Mouse (Mus musculus) myocyte (in vitro differentiated cells): ENCODE measurements at regions not wholly inside any gene's neighbourhood (a gene's known extent, or its start where the extent isn't known, plus 50 kb on each side); places are given as distances from the start of the nearest gene placed in this dataset.

Experiments used
- E2F4 ChIP-seq: IDR thresholded peaks from one replicate; pipeline ENCODE4 v1.6.1; 2011; ENCODE audit warnings: mild to moderate bottlenecking, control low read depth, moderate library complexity; ENCODE audit not compliant: insufficient read depth
- MYOG ChIP-seq, 3 experiments: IDR thresholded peaks; one replicate each; pipeline ENCODE4 v1.6.1; 2011; ENCODE audit warnings: control low read depth in 2 of 3, low read depth in 2 of 3, mild to moderate bottlenecking in 2 of 3; ENCODE audit not compliant: insufficient read length in 2 of 3, control insufficient read depth in 1 of 3, insufficient read depth in 1 of 3
- POLR2AphosphoS2 ChIP-seq: IDR thresholded peaks from one replicate; pipeline ENCODE4 v1.6.1; 2011; ENCODE audit warnings: low read depth, control low read depth; ENCODE audit not compliant: insufficient read length

- TF ChIP-seq POLR2AphosphoS2 (no peak), E2F4 (no peak), MYOG (IDR thresholded peaks at IDR 0.05; ENCODE audit: control insufficient read depth in 1 of 3, insufficient read depth in 1 of 3, insufficient read length in 2 of 3, low read depth in 2 of 3) (no peak)
Measured at GRCm38 (mm10) chrX:99689761-99690160, 131.1 kb upstream of the Tmem28 start.
